Mouse (Mus musculus): Measurements from ENCODE around the gene Lbp.

Gene Lbp

GRCm38 (mm10) chr2:158284571-158284970 is 21.7 kb upstream of the Lbp start:
- no peak for TF ChIP-seq GATA4 (IDR thresholded peaks at IDR 0.05; ENCODE audit: insufficient replicate concordance, low read length)

GRCm38 (mm10) chr2:158285655-158286054 is 20.6 kb upstream of the Lbp start:
- TF ChIP-seq GATA4 (IDR thresholded peaks at IDR 0.05; ENCODE audit: insufficient replicate concordance, low read length) = no peak

DNA sequence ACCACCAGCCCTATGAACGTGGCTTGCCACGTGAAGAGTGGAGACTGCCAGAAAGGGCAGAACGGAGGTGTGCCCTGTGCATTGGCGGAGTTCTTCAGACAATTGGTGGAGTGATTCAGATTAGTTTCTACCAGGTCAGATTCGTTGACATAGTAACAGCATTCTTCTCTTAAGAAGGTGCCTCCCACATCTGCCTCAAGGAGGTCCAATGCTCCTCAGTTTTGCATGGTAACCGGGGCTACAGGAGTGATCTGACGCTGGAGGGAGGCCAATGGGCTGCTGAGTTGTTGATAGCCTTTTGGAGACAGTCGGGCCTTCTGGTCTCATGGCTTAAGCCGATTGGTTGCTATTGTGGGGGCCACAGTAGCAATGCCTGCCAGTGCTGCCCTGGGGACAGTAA is 10.6 kb upstream of the Lbp start:
- no peak for TF ChIP-seq GATA4 (IDR thresholded peaks at IDR 0.05; ENCODE audit: insufficient replicate concordance, low read length)

DNA sequence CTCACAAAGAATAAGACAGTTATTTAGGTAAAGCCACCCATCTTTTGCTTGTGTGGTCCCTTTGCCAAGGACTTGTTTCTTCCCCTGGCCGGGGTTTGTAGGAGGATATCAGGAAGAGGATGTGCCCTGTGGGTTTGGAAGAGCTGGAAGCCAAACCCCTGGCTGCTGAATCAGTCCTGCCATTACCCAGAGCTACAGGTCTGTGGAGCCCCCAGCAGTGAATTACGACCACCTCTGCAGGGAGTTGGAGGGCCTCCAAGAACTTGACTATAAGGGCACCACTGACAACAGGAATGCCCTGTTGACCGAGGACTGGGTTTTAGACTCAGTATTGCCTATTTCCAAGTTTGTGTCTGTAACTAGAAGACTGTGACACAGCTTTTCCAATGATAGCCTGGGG is 7.1 kb upstream of the Lbp start:
- no peak for TF ChIP-seq GATA4 (IDR thresholded peaks at IDR 0.05; ENCODE audit: insufficient replicate concordance, low read length)

DNA sequence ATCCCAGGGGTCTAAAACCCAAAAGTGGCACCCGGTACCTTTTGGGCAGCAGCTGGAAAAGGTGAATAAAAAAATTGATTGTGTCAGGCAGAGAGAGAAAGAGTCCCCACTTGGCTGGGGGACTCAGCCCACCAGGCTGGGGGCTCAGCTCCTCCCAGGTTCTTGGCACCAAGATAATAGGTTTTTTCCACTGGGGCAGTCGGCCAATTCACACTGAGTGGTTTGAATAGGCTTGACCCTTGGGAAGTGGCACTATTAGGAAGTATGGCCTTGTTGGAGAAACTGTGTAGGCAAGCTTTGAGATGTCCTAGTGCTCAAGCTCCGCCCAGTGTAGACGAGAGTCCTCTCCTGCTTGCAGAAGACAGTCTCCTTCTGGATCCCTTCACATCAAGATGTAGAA is 6.6 kb upstream of the Lbp start:
- TF ChIP-seq GATA4 (IDR thresholded peaks at IDR 0.05; ENCODE audit: insufficient replicate concordance, low read length) = no peak

GRCm38 (mm10) chr2:158302807-158303206 is 3.5 kb upstream of the Lbp start:
- no peak for TF ChIP-seq GATA4 (IDR thresholded peaks at IDR 0.05; ENCODE audit: insufficient replicate concordance, low read length)

DNA sequence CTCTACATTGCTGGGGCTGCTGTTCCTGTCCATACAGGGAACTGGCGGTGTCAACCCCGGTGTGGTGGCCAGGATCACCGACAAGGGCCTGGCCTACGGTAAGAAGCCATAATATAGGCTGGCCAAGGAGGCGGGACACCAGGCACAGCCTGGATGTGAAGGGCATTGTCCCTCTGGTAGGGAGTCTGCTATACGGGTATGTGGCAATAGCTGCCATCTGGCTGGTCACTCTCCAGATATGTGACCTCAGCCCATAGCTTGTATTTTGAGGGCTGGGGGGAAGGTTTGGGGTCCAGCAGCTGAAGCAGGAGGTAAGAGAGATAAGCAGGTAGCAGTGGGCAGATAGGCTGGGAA is 380 bp downstream of the Lbp start:
- no peak for TF ChIP-seq GATA4 (IDR thresholded peaks at IDR 0.05; ENCODE audit: insufficient replicate concordance, low read length)

DNA sequence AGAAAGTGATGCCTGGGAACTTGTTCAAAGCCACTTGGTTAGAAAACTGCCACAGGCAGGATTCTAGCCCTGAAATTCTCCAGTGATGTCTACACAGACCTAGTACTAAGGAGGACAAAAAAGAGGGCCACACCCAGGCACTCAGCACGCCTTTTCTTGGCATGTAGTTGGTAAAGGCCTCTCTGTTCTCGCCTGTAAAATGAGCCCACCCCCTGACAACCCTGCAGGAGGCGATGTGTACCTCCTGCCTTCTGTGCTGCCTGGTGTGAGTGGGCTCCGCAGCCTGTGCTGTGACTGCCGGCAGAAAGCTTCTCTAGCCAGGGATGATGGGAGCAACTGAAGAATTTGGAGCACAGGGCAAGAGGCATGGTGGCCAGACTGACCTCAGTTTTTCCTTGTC is 2.0 kb downstream of the Lbp start:
- no peak for TF ChIP-seq GATA4 (IDR thresholded peaks at IDR 0.05; ENCODE audit: insufficient replicate concordance, low read length)

DNA sequence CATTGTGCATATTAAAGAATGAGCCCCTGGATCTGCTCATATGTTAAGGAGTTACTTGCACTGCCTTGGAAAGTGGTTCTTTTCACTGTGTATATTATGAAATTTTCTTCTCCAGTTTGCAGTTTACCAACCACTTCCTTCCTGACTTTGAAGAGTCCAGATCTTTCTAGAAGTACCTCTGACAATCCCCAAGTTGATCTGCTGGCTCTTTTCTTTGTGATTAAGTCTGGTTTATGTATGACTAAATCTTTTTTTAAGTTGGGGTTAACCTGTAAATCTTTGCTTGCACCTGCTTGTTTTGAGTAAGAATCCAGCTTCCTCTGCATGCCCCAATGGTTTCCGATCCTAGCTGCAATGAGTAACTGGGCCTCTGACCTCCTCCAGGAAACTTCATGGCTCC is 6.8 kb downstream of the Lbp start:
- TF ChIP-seq GATA4 (IDR thresholded peaks at IDR 0.05; ENCODE audit: insufficient replicate concordance, low read length) = no peak

DNA sequence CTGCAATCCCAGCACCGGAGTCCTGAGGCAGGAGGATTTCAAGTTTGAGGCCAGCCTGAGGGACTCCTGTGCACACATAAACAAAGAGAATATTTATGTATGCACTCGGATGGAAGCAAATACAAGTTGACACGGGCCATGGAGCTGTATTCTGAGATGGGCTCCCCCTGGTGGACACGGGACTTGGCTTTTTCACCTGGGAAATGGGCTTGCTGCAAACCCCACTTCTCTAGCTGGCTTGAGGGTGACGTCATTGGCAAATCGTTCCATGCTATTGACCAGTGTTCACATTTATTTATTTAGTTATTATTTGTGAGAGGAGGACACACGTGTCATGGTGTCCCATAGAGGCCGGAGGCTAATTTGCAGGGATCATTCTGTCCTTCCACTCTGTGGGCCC is 10.1 kb downstream of the Lbp start:
- TF ChIP-seq GATA4 (IDR thresholded peaks at IDR 0.05; ENCODE audit: insufficient replicate concordance, low read length) = no peak

DNA sequence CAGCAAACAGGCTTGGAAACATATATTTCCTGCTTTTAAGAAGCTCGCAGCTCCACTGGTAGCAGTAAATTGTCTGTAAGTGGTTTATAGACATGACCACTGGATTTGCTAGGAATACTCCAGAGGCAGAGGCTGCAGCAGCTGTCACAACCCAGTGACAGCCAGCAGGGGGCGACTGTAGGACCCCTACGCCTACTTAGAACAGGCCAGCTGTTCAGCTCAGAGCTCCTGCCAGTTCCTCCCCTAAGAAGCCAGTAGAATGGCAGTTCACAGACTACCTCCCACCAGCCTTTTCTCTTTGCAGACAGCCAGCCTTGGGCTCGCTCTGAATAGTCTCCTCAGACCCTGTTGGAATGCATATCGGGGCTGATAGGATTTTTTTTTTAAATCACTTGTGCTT is 10.7 kb downstream of the Lbp start:
- no peak for TF ChIP-seq GATA4 (IDR thresholded peaks at IDR 0.05; ENCODE audit: insufficient replicate concordance, low read length)

GRCm38 (mm10) chr2:158321596-158321995 is 15.3 kb downstream of the Lbp start:
- TF ChIP-seq GATA4 (IDR thresholded peaks at IDR 0.05; ENCODE audit: insufficient replicate concordance, low read length) = no peak

DNA sequence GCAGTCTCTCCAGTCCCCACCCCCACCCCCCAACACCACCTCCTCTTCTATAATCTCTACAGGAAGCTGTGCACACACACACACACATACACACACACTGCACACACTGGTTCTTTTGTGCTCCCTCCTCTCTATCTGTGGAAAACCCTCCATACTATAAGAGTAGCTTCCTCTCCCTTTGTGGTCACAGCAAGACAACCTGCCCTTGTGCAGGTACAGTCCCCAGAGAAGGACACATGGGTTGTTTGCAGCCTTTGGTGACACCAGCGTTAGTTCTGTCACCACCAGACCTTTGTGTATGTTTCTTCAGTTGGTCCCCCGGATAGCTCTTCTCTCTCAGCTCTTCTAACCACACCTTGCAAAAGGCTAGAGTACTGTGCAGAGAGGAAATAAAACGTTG is 16.6 kb downstream of the Lbp start:
- no peak for TF ChIP-seq GATA4 (IDR thresholded peaks at IDR 0.05; ENCODE audit: insufficient replicate concordance, low read length)

GRCm38 (mm10) chr2:158324531-158325190 is 18.4 kb downstream of the Lbp start:
- TF ChIP-seq GATA4 (IDR thresholded peaks at IDR 0.05; ENCODE audit: insufficient replicate concordance, low read length) = no peak

- no peak for TF ChIP-seq GATA4 (IDR thresholded peaks at IDR 0.05; ENCODE audit: insufficient replicate concordance, low read length)
Observed at GRCm38 (mm10) chr2:158325609-158326008, 19.3 kb downstream of the Lbp start.

DNA sequence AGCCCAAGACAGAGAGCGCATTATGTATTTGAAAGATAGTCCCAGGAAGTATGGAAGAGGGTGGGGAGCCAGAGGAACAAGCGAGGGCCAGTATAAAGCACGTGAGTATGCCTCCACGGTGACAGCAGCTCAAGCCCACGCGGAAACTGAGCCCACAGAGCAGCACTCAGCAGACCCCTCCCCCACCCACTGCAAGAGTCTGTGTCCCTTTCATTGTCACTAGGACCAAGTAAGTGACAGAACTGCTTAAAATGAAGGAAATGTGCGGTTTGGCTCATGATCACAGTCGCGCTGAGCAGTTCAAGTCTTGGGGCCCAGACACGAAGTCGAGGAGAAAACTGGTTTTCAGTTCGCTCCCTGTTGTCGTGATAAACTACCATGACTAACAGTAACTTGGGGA is 28.1 kb downstream of the Lbp start:
- no peak for TF ChIP-seq GATA4 (IDR thresholded peaks at IDR 0.05; ENCODE audit: insufficient replicate concordance, low read length)

DNA sequence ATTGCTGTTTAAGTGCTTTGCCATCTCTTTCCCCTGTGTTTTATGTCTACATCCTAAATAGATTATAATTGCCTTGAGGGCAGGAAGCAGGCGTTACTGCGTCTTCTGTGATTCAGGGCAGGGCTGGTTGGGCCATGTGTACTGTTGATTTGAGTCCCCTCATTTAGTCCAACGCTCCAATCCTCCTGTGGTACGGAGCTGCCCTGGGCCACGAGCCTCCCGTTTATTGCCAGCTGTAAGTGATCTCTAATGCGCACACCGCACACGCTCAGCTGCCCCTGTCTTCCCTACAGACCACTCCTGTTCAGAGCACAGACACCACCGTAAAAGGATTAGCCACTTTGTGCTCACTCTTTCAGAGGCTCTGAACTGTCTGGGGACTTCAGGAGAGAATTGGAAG is 31.4 kb downstream of the Lbp start:
- TF ChIP-seq GATA4 (IDR thresholded peaks at IDR 0.05; ENCODE audit: insufficient replicate concordance, low read length) = no peak

Measured in liver, adult (tissue).